Mouse (Mus musculus): ENCODE data around the gene 3110040M04Rik. TPM values are rescaled to one million over a fixed set of nuclear protein-coding genes. Genes with fewer than 3 reads are reported as not detected.

Gene 3110040M04Rik
- total RNA-seq, 1 experiment: 0.62 TPM

GRCm38 (mm10) chr1:151228320-151228989 is 24.5 kb downstream of the 3110040M04Rik start:
- TF ChIP-seq CHD2 (IDR thresholded peaks at IDR 0.05; ENCODE audit: low read depth, low read length) (no peak), HCFC1 (IDR thresholded peaks at IDR 0.05; ENCODE audit: borderline replicate concordance, insufficient read depth, low read length) (no peak), MAFK (IDR thresholded peaks at IDR 0.05; ENCODE audit: insufficient read depth, low read depth, low read length) (no peak), ZNF384 (IDR thresholded peaks at IDR 0.05; ENCODE audit: low read depth, low read length) (no peak), ZC3H11A (IDR thresholded peaks at IDR 0.05; ENCODE audit: borderline replicate concordance, low read depth, low read length) (no peak)
- Histone ChIP-seq H3K9ac (ENCODE audit: insufficient read depth, low read depth, low read length, poor library complexity, severe bottlenecking) (no peak overlapping the region), H3K4me1 (ENCODE audit: control insufficient read depth in 2 of 2, insufficient read depth in 2 of 2, low read length in 2 of 2, poor library complexity in 1 of 2) (no peaks in the 10 kb centered on the region), H3K27ac (ENCODE audit: insufficient read depth, low read depth, low read length, poor library complexity, severe bottlenecking) (no peak overlapping the region), H3K36me3 (ENCODE audit: control insufficient read depth, insufficient read depth, low read length, poor library complexity, severe bottlenecking) (no peaks in the 10 kb centered on the region), H3K9me3 (ENCODE audit: control insufficient read depth, insufficient read depth, low read depth, low read length) (no peaks in the 10 kb centered on the region), H3K4me3 (ENCODE audit: insufficient read depth in 1 of 2, low read depth in 1 of 2, low read length in 2 of 2, poor library complexity in 1 of 2, severe bottlenecking in 1 of 2) (no peak overlapping the region)
- in situ Hi-C loops (cut with MboI; ENCODE audit: low sequenced_read_pairs in 2 of 2, unreplicated experiment in 2 of 2): no loop called here
- no peak for DNase-seq (ENCODE audit: low read depth, low spot score)

- in situ Hi-C loops (cut with MboI; ENCODE audit: low sequenced_read_pairs in 2 of 2, unreplicated experiment in 2 of 2): no loop called here
- TF ChIP-seq ZC3H11A (IDR thresholded peaks at IDR 0.05; ENCODE audit: borderline replicate concordance, low read depth, low read length): no peak
Measured at GRCm38 (mm10) chr1:151232346-151232745, 28.4 kb downstream of the 3110040M04Rik start.

GRCm38 (mm10) chr1:151233756-151234155 is 29.8 kb downstream of the 3110040M04Rik start:
- no peak for DNase-seq (ENCODE audit: low read depth, low spot score)
- Histone ChIP-seq H3K36me3 (ENCODE audit: control insufficient read depth, insufficient read depth, low read length, poor library complexity, severe bottlenecking) (no peaks in the 10 kb centered on the region), H3K9me3 (ENCODE audit: control insufficient read depth, insufficient read depth, low read depth, low read length) (no peaks in the 10 kb centered on the region), H3K9ac (ENCODE audit: insufficient read depth, low read depth, low read length, poor library complexity, severe bottlenecking) (no peak overlapping the region), H3K27ac (ENCODE audit: insufficient read depth, low read depth, low read length, poor library complexity, severe bottlenecking) (no peak overlapping the region), H3K4me3 (ENCODE audit: insufficient read depth in 1 of 2, low read depth in 1 of 2, low read length in 2 of 2, poor library complexity in 1 of 2, severe bottlenecking in 1 of 2) (no peak overlapping the region), H3K4me1 (ENCODE audit: control insufficient read depth in 2 of 2, insufficient read depth in 2 of 2, low read length in 2 of 2, poor library complexity in 1 of 2) (peaks cover 1 to 12% of the 10 kb centered on the region in 2 experiments; a peak in 2 of 4 replicates)
- TF ChIP-seq HCFC1 (IDR thresholded peaks at IDR 0.05; ENCODE audit: borderline replicate concordance, insufficient read depth, low read length) (no peak), ZNF384 (IDR thresholded peaks at IDR 0.05; ENCODE audit: low read depth, low read length) (no peak), MAFK (IDR thresholded peaks at IDR 0.05; ENCODE audit: insufficient read depth, low read depth, low read length) (no peak), ZC3H11A (IDR thresholded peaks at IDR 0.05; ENCODE audit: borderline replicate concordance, low read depth, low read length) (no peak), CHD2 (IDR thresholded peaks at IDR 0.05; ENCODE audit: low read depth, low read length) (no peak)
- in situ Hi-C loops (cut with MboI; ENCODE audit: low sequenced_read_pairs in 2 of 2, unreplicated experiment in 2 of 2): no loop called here

More at GRCm38 (mm10) chr1:151232346-151232745, 28.4 kb downstream of the 3110040M04Rik start:
- Histone ChIP-seq H3K27ac (ENCODE audit: insufficient read depth, low read depth, low read length, poor library complexity, severe bottlenecking) (no peak overlapping the region), H3K36me3 (ENCODE audit: control insufficient read depth, insufficient read depth, low read length, poor library complexity, severe bottlenecking) (no peaks in the 10 kb centered on the region), H3K9ac (ENCODE audit: insufficient read depth, low read depth, low read length, poor library complexity, severe bottlenecking) (no peak overlapping the region), H3K4me3 (ENCODE audit: insufficient read depth in 1 of 2, low read depth in 1 of 2, low read length in 2 of 2, poor library complexity in 1 of 2, severe bottlenecking in 1 of 2) (no peak overlapping the region), H3K4me1 (ENCODE audit: control insufficient read depth in 2 of 2, insufficient read depth in 2 of 2, low read length in 2 of 2, poor library complexity in 1 of 2) (peaks cover 1 to 12% of the 10 kb centered on the region in 2 experiments; a peak in 2 of 4 replicates), H3K9me3 (ENCODE audit: control insufficient read depth, insufficient read depth, low read depth, low read length) (no peaks in the 10 kb centered on the region)
- DNase-seq (ENCODE audit: low read depth, low spot score): no peak

GRCm38 (mm10) chr1:151235574-151235973 is 31.7 kb downstream of the 3110040M04Rik start:
- no peaks in the 10 kb centered on the region for H3K9me3 ChIP-seq (ENCODE audit: control insufficient read depth, insufficient read depth, low read depth, low read length)
- no peak overlapping the region for H3K27ac ChIP-seq (ENCODE audit: insufficient read depth, low read depth, low read length, poor library complexity, severe bottlenecking)
- TF ChIP-seq ZNF384 (IDR thresholded peaks at IDR 0.05; ENCODE audit: low read depth, low read length) (no peak), MAFK (IDR thresholded peaks at IDR 0.05; ENCODE audit: insufficient read depth, low read depth, low read length) (no peak), HCFC1 (IDR thresholded peaks at IDR 0.05; ENCODE audit: borderline replicate concordance, insufficient read depth, low read length) (no peak), ZC3H11A (IDR thresholded peaks at IDR 0.05; ENCODE audit: borderline replicate concordance, low read depth, low read length) (no peak), CHD2 (IDR thresholded peaks at IDR 0.05; ENCODE audit: low read depth, low read length) (no peak)
- no peak overlapping the region for H3K9ac ChIP-seq (ENCODE audit: insufficient read depth, low read depth, low read length, poor library complexity, severe bottlenecking)
- DNase-seq (ENCODE audit: low read depth, low spot score): no peak
- no peak overlapping the region for H3K4me3 ChIP-seq (ENCODE audit: insufficient read depth in 1 of 2, low read depth in 1 of 2, low read length in 2 of 2, poor library complexity in 1 of 2, severe bottlenecking in 1 of 2)
- H3K36me3 ChIP-seq (ENCODE audit: control insufficient read depth, insufficient read depth, low read length, poor library complexity, severe bottlenecking): no peaks in the 10 kb centered on the region
- H3K4me1 ChIP-seq (ENCODE audit: control insufficient read depth in 2 of 2, insufficient read depth in 2 of 2, low read length in 2 of 2, poor library complexity in 1 of 2): peaks cover 1 to 12% of the 10 kb centered on the region in 2 experiments; a peak in 2 of 4 replicates
- in situ Hi-C loops (cut with MboI; ENCODE audit: low sequenced_read_pairs in 2 of 2, unreplicated experiment in 2 of 2): no loop called here

Data from ES-E14 (cell line).